Mouse (Mus musculus) kidney, postnatal 25 days (tissue): ENCODE measurements around the gene Papolb.

Experiments used
- DNase-seq, 2 experiments: peaks; one replicate each; pipeline ENCODE4 v3.0.0; 2021; ENCODE audit warnings: mixed read lengths in 2 of 2

Gene Papolb

DNA sequence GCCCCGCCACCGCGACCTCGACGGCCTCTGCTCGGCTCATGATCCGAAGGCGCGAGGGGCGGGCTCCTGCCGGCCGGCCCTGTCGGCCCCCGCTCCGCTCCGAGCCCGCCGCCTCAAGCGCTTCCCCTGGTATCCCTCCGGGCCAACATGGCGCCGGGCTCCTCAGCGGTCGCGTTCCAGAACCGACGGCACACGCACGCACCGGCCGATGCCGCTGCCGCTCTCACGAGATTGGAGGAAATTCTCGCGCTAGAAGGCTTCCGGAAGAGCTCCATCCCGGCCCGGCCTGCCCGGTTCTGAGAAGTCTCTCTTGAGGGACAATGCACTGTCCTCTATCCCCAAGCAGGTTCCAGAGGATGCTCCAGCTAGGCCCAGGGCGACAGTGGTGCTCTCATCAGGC, at the start of gene Papolb:
TSS of gene Papolb (minus strand) at position 162 of the 400 bp plus-strand sequence.
- DNase-seq = no peak

DNA sequence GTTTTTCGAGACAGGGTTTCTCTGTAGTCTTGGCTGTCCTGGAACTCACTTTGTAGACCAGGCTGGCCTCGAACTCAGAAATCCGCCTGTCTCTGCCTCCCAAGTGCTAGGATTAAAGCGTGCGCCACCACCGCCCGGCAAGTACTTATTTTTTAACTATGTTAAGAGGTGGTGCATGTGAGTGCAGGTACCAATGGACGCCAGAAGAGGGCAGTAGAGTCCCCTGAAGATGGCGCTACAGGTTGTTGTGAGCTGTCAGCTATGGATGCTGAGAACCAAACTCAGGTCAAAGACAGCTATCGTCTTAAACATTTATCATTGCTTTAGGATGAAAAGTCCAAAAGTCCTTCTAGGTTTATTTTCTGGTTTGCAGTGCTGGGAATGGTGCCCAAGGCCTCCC, 48.3 kb upstream of the Papolb start:
- DNase-seq = no peak

- peak in 1 of 2 experiments; percentile 39 for DNase-seq
Measured at GRCm38 (mm10) chr5:142576832-142577231, 47.0 kb upstream of the Papolb start.

- no peak for DNase-seq
Measured at GRCm38 (mm10) chr5:142574323-142575057, 44.6 kb upstream of the Papolb start.

DNA sequence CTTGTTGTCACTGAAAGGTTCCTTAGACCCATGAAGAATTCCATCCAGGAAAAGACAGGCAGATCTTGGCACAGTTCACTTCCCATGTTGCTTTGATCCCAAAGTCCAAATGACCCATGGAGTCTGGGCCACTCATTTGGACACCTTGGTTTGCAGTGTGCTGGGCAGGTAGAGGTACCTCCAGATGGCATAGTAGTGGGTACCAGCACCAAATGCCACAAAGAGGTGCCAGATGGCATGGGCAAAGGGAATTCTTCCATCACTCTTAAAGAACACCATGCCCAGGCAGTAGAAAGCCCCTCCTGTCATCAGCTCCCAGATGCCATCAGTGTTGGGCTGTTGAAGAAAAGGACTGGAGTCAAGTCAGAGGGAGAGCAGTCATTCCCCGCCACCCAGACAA, 34.7 kb upstream of the Papolb start:
- DNase-seq = no peak

- no peak for DNase-seq
Measured at GRCm38 (mm10) chr5:142560261-142560660, 30.4 kb upstream of the Papolb start.

DNA sequence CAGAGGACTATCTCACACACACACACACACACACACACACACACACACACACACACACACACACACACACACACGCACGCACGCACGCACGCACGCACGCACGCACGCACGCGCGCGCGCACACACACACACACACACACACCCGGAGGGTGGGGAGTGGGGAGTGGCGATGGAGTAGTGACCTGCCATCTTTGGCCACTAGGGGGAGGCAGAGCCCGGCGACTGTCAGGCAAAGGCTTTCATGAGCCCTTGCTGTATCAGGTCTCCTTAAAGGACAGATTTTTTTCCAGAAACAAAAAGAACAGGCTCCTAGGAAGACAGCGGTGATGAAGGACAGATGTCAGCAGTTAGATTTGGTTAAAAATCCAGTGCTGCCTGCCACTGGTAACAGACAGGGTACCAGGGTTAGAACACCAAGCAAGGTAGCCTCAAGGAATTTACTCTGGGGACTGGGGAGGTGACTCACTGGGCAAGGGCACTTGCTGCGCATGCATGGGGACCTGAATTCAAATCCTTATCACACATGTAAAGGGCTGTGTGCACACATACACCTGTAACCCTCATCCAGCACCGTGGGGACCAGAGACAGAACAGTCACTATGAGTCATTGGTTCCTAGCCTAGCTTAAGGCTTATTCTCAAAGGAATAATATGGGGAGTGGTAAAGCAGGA, 27.7 kb upstream of the Papolb start:
- peak; percentile 56 to 68 for DNase-seq

GRCm38 (mm10) chr5:142556721-142557120, 26.8 kb upstream of the Papolb start:
- no peak for DNase-seq

DNA sequence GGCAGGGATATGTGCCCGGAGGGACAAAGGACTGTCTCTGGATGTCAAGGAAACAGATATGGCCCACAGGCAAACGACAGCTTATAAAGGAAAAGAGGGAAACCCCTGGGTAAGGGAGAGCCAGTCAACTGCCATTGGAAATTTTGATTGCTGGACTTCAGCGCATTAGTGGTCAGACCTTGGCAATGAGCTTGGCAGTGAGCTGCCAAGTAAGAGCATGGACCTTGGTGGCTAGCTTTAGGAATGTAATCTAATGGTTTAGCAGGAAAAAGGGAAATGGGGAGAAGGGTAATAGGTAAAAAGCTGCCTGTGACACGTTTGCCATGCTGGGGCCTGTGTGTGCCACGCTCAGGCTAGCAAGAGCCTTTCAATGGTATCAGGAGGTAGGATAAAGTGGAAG, 26.0 kb upstream of the Papolb start:
- DNase-seq = no peak

GRCm38 (mm10) chr5:142550706-142551652, 21.1 kb upstream of the Papolb start, which contains the start of gene Radil:
Gene Radil (minus strand): TSS chr5:142551098.
- DNase-seq = peak; percentile 92 to 94

- peak; percentile 11 to 46 for DNase-seq
Measured at GRCm38 (mm10) chr5:142549961-142550705, 20.3 kb upstream of the Papolb start.

GRCm38 (mm10) chr5:142549441-142549840, 19.6 kb upstream of the Papolb start:
- no peak for DNase-seq

DNA sequence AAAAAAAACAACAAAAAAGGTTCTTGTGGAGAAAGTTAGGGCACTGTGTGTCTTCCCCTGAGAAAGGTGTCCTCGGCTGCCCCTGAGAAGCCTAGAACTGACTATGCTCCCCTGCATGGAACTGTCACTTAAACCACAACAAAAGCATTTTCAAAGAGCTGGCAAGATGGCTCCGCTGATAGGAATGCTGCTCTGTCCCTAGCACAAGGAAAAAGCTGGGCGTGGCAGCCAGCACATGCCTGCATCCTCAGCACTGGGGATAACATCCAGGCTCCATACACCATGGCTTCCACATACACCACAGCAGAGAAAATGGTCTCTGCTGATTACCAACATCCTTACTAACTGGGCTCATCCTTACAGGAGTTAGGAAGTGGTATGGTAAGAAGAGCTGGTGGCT, 17.2 kb upstream of the Papolb start:
- no peak for DNase-seq

DNA sequence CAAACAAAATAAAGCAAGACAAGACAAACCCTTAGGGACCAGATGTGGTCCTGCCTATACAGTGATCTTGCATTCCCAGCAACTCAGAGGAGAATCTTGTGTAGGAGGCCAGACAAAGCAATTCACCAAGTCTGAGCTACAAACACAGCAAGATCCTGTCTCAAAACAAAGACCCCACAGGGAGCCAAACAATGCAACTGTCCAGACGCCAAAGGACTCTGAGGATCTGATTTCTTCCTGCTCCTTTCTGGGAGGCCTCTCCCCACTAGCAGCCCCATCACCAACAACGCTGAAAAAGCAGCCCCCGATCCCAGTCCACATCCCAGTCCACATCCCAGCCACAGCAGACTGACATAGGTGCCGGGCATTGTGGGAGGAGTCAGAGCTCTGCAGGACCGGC, 16.5 kb upstream of the Papolb start:
- DNase-seq = no peak

DNA sequence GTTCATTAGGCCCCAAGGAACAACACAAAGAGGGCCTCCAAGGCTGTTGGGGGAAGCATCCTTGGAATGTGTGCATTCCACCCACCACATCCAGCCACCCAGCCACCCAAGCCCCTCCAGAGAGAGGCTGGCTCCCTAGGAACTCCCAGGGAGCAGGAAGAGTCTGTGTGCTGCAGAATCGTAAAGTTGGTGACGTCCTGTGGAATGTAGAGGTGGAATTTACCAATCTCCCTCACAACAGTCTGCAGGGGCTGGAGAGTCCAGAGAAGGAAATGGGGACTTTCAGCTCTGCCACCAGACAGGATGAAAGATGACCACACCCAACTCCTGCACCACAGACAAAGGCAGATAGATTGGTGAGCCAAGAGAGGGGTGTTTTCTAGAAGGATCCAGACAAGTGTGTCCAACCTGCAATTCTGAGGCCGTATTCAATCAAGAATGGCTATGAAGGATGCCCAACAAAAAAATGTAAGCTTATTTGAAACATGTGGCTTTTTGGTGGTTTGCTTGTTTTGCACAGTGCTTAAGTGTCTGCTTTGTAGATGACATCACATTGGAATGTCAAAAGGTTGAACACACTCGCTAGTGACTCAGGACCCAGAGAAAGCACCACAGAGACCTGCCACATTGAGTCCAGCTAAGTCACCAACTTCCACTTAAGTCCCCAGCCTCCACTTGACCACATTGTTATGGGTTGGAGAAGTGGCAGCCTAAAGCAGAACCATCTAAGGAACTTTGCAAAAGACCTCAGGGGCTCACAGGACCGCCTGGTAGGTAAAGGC, 15.3 kb upstream of the Papolb start:
- no peak for DNase-seq

DNA sequence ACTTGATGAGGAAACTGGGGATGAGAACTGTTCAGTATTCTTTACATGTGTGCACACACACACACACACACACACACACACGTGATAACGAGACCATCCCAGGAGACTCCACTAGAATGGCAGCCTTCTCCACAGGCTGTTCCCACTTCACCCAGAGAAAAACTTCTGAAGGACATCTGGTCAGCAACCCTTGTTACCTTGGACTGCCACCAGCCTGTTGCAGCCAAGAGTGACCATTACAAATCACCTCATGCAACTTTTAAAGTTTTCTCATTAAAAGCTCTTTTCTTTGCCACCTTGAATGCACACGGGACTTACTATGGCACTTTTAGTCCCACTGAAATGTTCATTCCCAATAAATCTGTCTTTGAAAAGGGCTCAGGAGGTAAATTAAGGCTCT, 7.4 kb upstream of the Papolb start:
- peak; percentile 41 to 46 for DNase-seq

DNA sequence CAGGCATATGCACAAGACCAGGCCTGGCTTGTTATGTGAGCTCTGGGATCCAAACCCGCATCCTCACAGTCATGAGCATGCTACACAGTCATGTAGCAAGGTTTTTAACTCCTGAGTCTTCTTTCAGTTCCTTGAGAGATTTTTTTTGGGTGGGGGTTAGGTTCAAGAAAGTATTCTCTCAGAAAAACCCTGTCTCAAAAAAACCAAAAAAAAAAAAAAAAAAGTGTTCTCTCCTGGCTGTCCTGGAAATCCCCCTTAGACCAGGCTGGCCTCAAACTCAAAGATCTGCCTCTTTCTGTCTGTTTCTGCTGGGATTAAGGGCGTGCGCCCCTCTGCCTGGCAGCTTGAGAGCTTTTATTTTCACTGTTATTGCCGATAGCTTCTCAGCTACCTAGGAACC, 5.5 kb upstream of the Papolb start:
- no peak for DNase-seq

- no peak for DNase-seq
Measured at GRCm38 (mm10) chr5:142524711-142525464, 5.0 kb downstream of the Papolb start.

- DNase-seq = no peak
Measured at GRCm38 (mm10) chr5:142521195-142521866, 8.5 kb downstream of the Papolb start.

DNA sequence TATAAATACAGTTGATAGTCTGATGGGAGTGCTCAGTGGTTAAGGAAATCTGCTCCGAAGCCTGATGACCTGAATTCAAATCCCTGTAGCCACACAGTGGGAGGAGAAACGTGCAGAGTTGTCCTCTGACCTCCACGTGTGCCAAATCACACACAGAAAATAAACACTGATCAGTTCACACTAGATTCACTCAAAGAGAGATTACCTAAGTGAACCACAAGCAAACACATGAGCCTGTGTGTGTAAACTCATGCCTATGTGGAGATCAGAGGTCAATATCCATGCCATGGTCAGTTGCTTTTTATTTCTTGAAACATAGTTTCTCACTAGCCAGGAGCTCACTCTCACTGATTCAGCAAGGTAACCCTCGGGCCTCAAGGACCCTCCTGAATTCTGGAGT, 9.5 kb downstream of the Papolb start:
- DNase-seq = no peak
